Mouse (Mus musculus) forebrain, embryonic 12.5 days (tissue): ENCODE results near the gene Dlg5. TPM values are rescaled to one million over a fixed set of nuclear protein-coding genes. Genes with fewer than 3 reads are reported as not detected.

Source experiments
- ATAC-seq: fragments of 200-750 bp; cut with Nextera tagmentation; 2 replicates; pipeline ENCODE4 v1.8.0; 2017; ENCODE audit warnings: moderate TSS enrichment; ENCODE audit not compliant: low FRiP score
- H3K27ac ChIP-seq: fragments of 300-500 bp; sonication (generic); 2 replicates; pipeline ENCODE4 v1.5.1; 2016; ENCODE audit warnings: mild to moderate bottlenecking
- H3K27me3 ChIP-seq: fragments of 300-500 bp; sonication (generic); 2 replicates; pipeline ENCODE4 v1.6.1; 2016; ENCODE audit warnings: mild to moderate bottlenecking
- H3K36me3 ChIP-seq: fragments of 300-500 bp; sonication (generic); replicated peaks from 2 replicates; pipeline ENCODE4 v1.6.1; 2016; ENCODE audit warnings: mild to moderate bottlenecking
- H3K4me1 ChIP-seq: fragments of 300-500 bp; sonication (generic); 2 replicates; pipeline ENCODE4 v1.6.1; 2016
- H3K4me2 ChIP-seq: fragments of 300-500 bp; sonication (generic); 2 replicates; pipeline ENCODE4 v1.6.1; 2016; ENCODE audit warnings: mild to moderate bottlenecking, moderate library complexity
- H3K4me3 ChIP-seq: fragments of 300-500 bp; sonication (generic); replicated peaks from 2 replicates; pipeline ENCODE4 v1.5.1; 2016; ENCODE audit warnings: mild to moderate bottlenecking
- H3K9ac ChIP-seq: fragments of 300-500 bp; sonication (generic); 2 replicates; pipeline ENCODE4 v1.6.1; 2016; ENCODE audit warnings: mild to moderate bottlenecking
- H3K9me3 ChIP-seq: fragments of 300-500 bp; sonication (generic); 2 replicates; pipeline ENCODE4 v1.6.1; 2016
- WGBS: fragments of 180-500 bp; shearing (Covaris S2); methylation state at CpG from one replicate; pipeline ENCODE4 v1.1.7; 2016; 5-methylcytosine and 5-hydroxymethylcytosine counted together
- microRNA-seq: library from miRNA; unstranded; fragments of <30 nt; microRNA quantifications from one replicate; pipeline ENCODE4, GENCODE M21; 2017
- polyA plus RNA-seq: library from polyadenylated mRNA; unstranded; fragments of >200 nt; fragmentation: Nextera tagmentation; extraction: Ambion mirVana; gene quantifications from 2 replicates; pipeline ENCODE4 v1.2.1, GENCODE M21; 2016

Dlg5 gene
- polyA plus RNA-seq, 1 experiment from 2014 or later = 22.5 TPM

- no peaks in the 10 kb centered on the region for H3K27me3 ChIP-seq
- no peak overlapping the region for H3K4me3 ChIP-seq
- H3K9ac ChIP-seq = no peak overlapping the region
- no peaks in the 10 kb centered on the region for H3K4me1 ChIP-seq
- no peak overlapping the region for H3K4me2 ChIP-seq
- H3K36me3 ChIP-seq = no peaks in the 10 kb centered on the region
- H3K27ac ChIP-seq = no peak overlapping the region
- no peaks in the 10 kb centered on the region for H3K9me3 ChIP-seq
- ATAC-seq = no peak
- WGBS = 92% methylated on average over 3 of the region's 3 CpGs
Observed at GRCm38 (mm10) chr14:24089181-24089580, 156.5 kb downstream of the Dlg5 start.

- Histone ChIP-seq H3K9ac (no peak overlapping the region), H3K4me2 (no peak overlapping the region), H3K36me3 (no peaks in the 10 kb centered on the region), H3K27ac (no peak overlapping the region), H3K4me1 (peaks cover 1% of the 10 kb centered on the region; the same call in 1 of the 2 replicates), H3K27me3 (no peaks in the 10 kb centered on the region), H3K4me3 (no peak overlapping the region), H3K9me3 (no peaks in the 10 kb centered on the region)
- ATAC-seq = no peak
- 93% methylated on average over 3 of the region's 3 CpGs for WGBS
Observed at GRCm38 (mm10) chr14:24087430-24087829, 158.3 kb downstream of the Dlg5 start.

GRCm38 (mm10) chr14:24086481-24086880 lies 159.2 kb downstream of the Dlg5 start:
- Histone ChIP-seq H3K27ac (no peak overlapping the region), H3K27me3 (no peaks in the 10 kb centered on the region), H3K9me3 (no peaks in the 10 kb centered on the region), H3K9ac (no peak overlapping the region), H3K4me3 (no peak overlapping the region), H3K4me2 (no peak overlapping the region), H3K36me3 (no peaks in the 10 kb centered on the region), H3K4me1 (peaks cover 10% of the 10 kb centered on the region)
- 85% methylated on average over 5 of the region's 5 CpGs for WGBS
- ATAC-seq = no peak

Small RNA genes lying within 50 kb of the gene (microRNA-seq; reads per million reads assigned to microRNA genes)
- gene Mir7210 = not detected

Other genes with a start within 250 kb of the Dlg5 start
- 1.9 and 2.6 TPM in 2 replicates for gene Kcnma1, start 231.4 kb downstream of the Dlg5 start, polyA plus RNA-seq
- not detected in 2 replicates for gene E330034G19Rik, start 47.3 kb upstream of the Dlg5 start, polyA plus RNA-seq
- gene Polr3a, start 241.1 kb upstream of the Dlg5 start, polyA plus RNA-seq = 19.3 and 21.3 TPM in 2 replicates
- 998 and 1,043 TPM in 2 replicates for gene Rps24, start 241.2 kb upstream of the Dlg5 start, polyA plus RNA-seq